Mouse (Mus musculus): ENCODE results near the gene Fgd6. TPM values are rescaled to one million over a fixed set of nuclear protein-coding genes. Genes with fewer than 3 reads are reported as not detected.

The Fgd6 gene
- polyA plus RNA-seq, 2 experiments from 2014 or later, result 1.1 to 1.2 TPM

Other genes with a start within 250 kb of the Fgd6 start
- gene Usp44, start 204.4 kb upstream of the Fgd6 start, polyA plus RNA-seq (2017; shearing (Covaris generic)), result under 1 TPM in 1 of 2 experiments, not detected in 1; 0.17 TPM
- 100 to 1,000 TPM; 188 to 241 TPM for gene Metap2, start 138.9 kb upstream of the Fgd6 start, polyA plus RNA-seq (2017; shearing (Covaris generic))
- gene Vezt, start 184 bp upstream of the Fgd6 start, polyA plus RNA-seq (2017; shearing (Covaris generic)), result 10 to 100 TPM in 1 of 2 experiments, 1 to 10 TPM in 1; 6.1 to 15.1 TPM
- 1 to 10 TPM; 2.2 to 3.8 TPM for gene Nr2c1, start 112.0 kb downstream of the Fgd6 start, polyA plus RNA-seq (2017; shearing (Covaris generic))
- gene Ndufa12, start 162.7 kb downstream of the Fgd6 start, polyA plus RNA-seq (2017; shearing (Covaris generic)), result 100 to 1,000 TPM; 126 to 201 TPM

Data from activated CD4-positive, CD25-positive, alpha-beta regulatory T cell, adult 4 months (primary cell).